Mouse (Mus musculus) stomach, embryonic 15.5 days (tissue): ENCODE results near the gene Fcgr3. TPM values are rescaled to one million over a fixed set of nuclear protein-coding genes. Genes with fewer than 3 reads are reported as not detected.
"Not testable (repeated sequence)": the region's sequence is repeated elsewhere in the genome, so short reads cannot be mapped to it uniquely, and the experiment has no call there.

Source experiments
- ATAC-seq: fragments of 200-750 bp; cut with Nextera tagmentation; 2 replicates; pipeline ENCODE4 v1.8.0; 2017; ENCODE audit warnings: low read depth, moderate number of reproducible peaks, moderate TSS enrichment; ENCODE audit not compliant: insufficient read depth, low FRiP score
- H3K27ac ChIP-seq: fragments of 300-500 bp; sonication (generic); 2 replicates; pipeline ENCODE4 v1.5.1; 2015; ENCODE audit warnings: mild to moderate bottlenecking, inconsistent platforms
- H3K27me3 ChIP-seq: fragments of 300-500 bp; sonication (generic); replicated peaks from 2 replicates; pipeline ENCODE4 v1.6.1; 2015; ENCODE audit warnings: inconsistent platforms
- H3K36me3 ChIP-seq: fragments of 300-500 bp; sonication (generic); 2 replicates; pipeline ENCODE4 v1.6.1; 2015; ENCODE audit warnings: inconsistent platforms
- H3K4me1 ChIP-seq: fragments of 300-500 bp; sonication (generic); 2 replicates; pipeline ENCODE4 v1.6.1; 2015; ENCODE audit warnings: inconsistent platforms
- H3K4me2 ChIP-seq: fragments of 300-500 bp; sonication (generic); 2 replicates; pipeline ENCODE4 v1.6.1; 2015; ENCODE audit warnings: mild to moderate bottlenecking, inconsistent platforms
- H3K4me3 ChIP-seq: fragments of 300-500 bp; sonication (generic); replicated peaks from 2 replicates; pipeline ENCODE4 v1.5.1; 2015; ENCODE audit warnings: inconsistent platforms
- H3K9ac ChIP-seq: fragments of 300-500 bp; sonication (generic); 2 replicates; pipeline ENCODE4 v1.6.1; 2015; ENCODE audit warnings: inconsistent platforms
- H3K9me3 ChIP-seq: fragments of 300-500 bp; sonication (generic); 2 replicates; pipeline ENCODE4 v1.6.1; 2016; ENCODE audit warnings: inconsistent platforms
- WGBS: fragments of 180-500 bp; shearing (Covaris S2); methylation state at CpG from one replicate; pipeline ENCODE4 v1.1.7; 2015; 5-methylcytosine and 5-hydroxymethylcytosine counted together
- polyA plus RNA-seq: library from polyadenylated mRNA; unstranded; fragments of >200 nt; fragmentation: Nextera tagmentation; extraction: Ambion mirVana; gene quantifications from 2 replicates; pipeline ENCODE4 v1.2.1, GENCODE M21; 2015

Gene Fcgr3
- polyA plus RNA-seq, result 18.7 and 18.8 TPM in 2 replicates

- WGBS, result 1% methylated on average over 47 of the region's 75 CpGs
- peaks cover 24% of the 10 kb centered on the region for H3K27me3 ChIP-seq
- H3K9me3 ChIP-seq, H3K36me3 ChIP-seq, H3K27ac ChIP-seq, H3K4me1 ChIP-seq, H3K9ac ChIP-seq: not testable (repeated sequence)
- H3K4me3 ChIP-seq, result peak within 1 kb of the TSS; percentile 35
- peak within 1 kb of the TSS; percentile 50 for H3K4me2 ChIP-seq
- ATAC-seq, result peak; percentile 62
These were observed at the start of gene Fcgr3 for GRCm38 (mm10) chr1:171064491-171065242. TSS of gene Fcgr3 (minus strand) at chr1:171064935.

GRCm38 (mm10) chr1:171113873-171114299 lies 49.2 kb upstream of the Fcgr3 start, which contains the start of gene Cfap126:
TSS of gene Cfap126 (plus strand) at chr1:171113918.
- Histone ChIP-seq H3K4me1 (peaks cover 4% of the 10 kb centered on the region; the same call in 1 of the 2 replicates), H3K27ac (peak within 1 kb of the TSS; percentile 87), H3K4me3 (peak within 1 kb of the TSS; percentile 50), H3K9me3 (no peaks in the 10 kb centered on the region), H3K36me3 (no peaks in the 10 kb centered on the region), H3K4me2 (peak within 1 kb of the TSS; percentile 71), H3K27me3 (no peaks in the 10 kb centered on the region), H3K9ac (peak within 1 kb of the TSS; percentile 35; the same call in 1 of the 2 replicates)
- under 1% methylated on average over 24 of the region's 24 CpGs for WGBS
- ATAC-seq, result peak; percentile 44

GRCm38 (mm10) chr1:171112986-171113385 lies 48.3 kb upstream of the Fcgr3 start:
- Histone ChIP-seq H3K27me3 (no peaks in the 10 kb centered on the region), H3K4me1 (peaks cover 4% of the 10 kb centered on the region; the same call in 1 of the 2 replicates), H3K9ac (no peak overlapping the region), H3K27ac (no peak overlapping the region), H3K4me2 (no peak overlapping the region), H3K9me3 (no peaks in the 10 kb centered on the region), H3K4me3 (no peak overlapping the region; the same call in 1 of the 2 replicates), H3K36me3 (no peaks in the 10 kb centered on the region)
- ATAC-seq, result no peak
- WGBS, result 63% methylated on average over 4 of the region's 4 CpGs

GRCm38 (mm10) chr1:171111781-171112575 lies 47.2 kb upstream of the Fcgr3 start:
- Histone ChIP-seq H3K9me3 (no peaks in the 10 kb centered on the region), H3K27me3 (no peaks in the 10 kb centered on the region), H3K9ac (peak overlapping the region; percentile 3; the same call in 1 of the 2 replicates), H3K4me1 (peaks cover 4% of the 10 kb centered on the region; the same call in 1 of the 2 replicates), H3K4me2 (peak overlapping the region; percentile 59), H3K4me3 (peak overlapping the region; percentile 61), H3K36me3 (no peaks in the 10 kb centered on the region), H3K27ac (peak overlapping the region; percentile 77)
- no peak for ATAC-seq
- 2% methylated on average over 15 of the region's 15 CpGs for WGBS

GRCm38 (mm10) chr1:171111020-171111780 lies 46.5 kb upstream of the Fcgr3 start:
- H3K27ac ChIP-seq, result peak overlapping the region; percentile 80
- under 1% methylated on average over 38 of the region's 38 CpGs for WGBS
- H3K4me2 ChIP-seq, result peak overlapping the region; percentile 59
- peak; percentile 91 for ATAC-seq
- H3K9ac ChIP-seq, result peak overlapping the region; percentile 3; the same call in 1 of the 2 replicates
- H3K4me1 ChIP-seq, result peaks cover 4% of the 10 kb centered on the region; the same call in 1 of the 2 replicates
- no peaks in the 10 kb centered on the region for H3K9me3 ChIP-seq
- H3K27me3 ChIP-seq, result no peaks in the 10 kb centered on the region
- no peaks in the 10 kb centered on the region for H3K36me3 ChIP-seq
- H3K4me3 ChIP-seq, result peak overlapping the region; percentile 61

GRCm38 (mm10) chr1:171110659-171111019 lies 45.9 kb upstream of the Fcgr3 start:
- peaks cover 4% of the 10 kb centered on the region; the same call in 1 of the 2 replicates for H3K4me1 ChIP-seq
- no peaks in the 10 kb centered on the region for H3K36me3 ChIP-seq
- peak overlapping the region; percentile 80 for H3K27ac ChIP-seq
- peak overlapping the region; percentile 59 for H3K4me2 ChIP-seq
- no peak overlapping the region for H3K9ac ChIP-seq
- ATAC-seq, result no peak; the same call in 1 of the 2 replicates
- no peaks in the 10 kb centered on the region for H3K27me3 ChIP-seq
- H3K9me3 ChIP-seq, result no peaks in the 10 kb centered on the region
- WGBS, result 13% methylated on average over 15 of the region's 15 CpGs
- peak overlapping the region; percentile 61 for H3K4me3 ChIP-seq

- Histone ChIP-seq H3K9ac (no peak overlapping the region), H3K27me3 (no peaks in the 10 kb centered on the region), H3K27ac (no peak overlapping the region), H3K4me2 (no peak overlapping the region), H3K4me3 (no peak overlapping the region), H3K9me3 (no peaks in the 10 kb centered on the region), H3K4me1 (peaks cover 4% of the 10 kb centered on the region; the same call in 1 of the 2 replicates), H3K36me3 (no peaks in the 10 kb centered on the region)
- WGBS, result 44% methylated on average over 9 of the region's 9 CpGs
- ATAC-seq, result no peak
These were observed 44.9 kb upstream of the Fcgr3 start for GRCm38 (mm10) chr1:171109620-171110019.

GRCm38 (mm10) chr1:171105226-171105625 lies 40.5 kb upstream of the Fcgr3 start:
- 78% methylated on average over 6 of the region's 6 CpGs for WGBS
- Histone ChIP-seq H3K4me3 (no peak overlapping the region), H3K27me3 (no peaks in the 10 kb centered on the region), H3K4me2 (no peak overlapping the region), H3K27ac (no peak overlapping the region), H3K36me3 (no peaks in the 10 kb centered on the region), H3K9me3 (no peaks in the 10 kb centered on the region), H3K4me1 (peaks cover 4% of the 10 kb centered on the region; the same call in 1 of the 2 replicates), H3K9ac (no peak overlapping the region)
- ATAC-seq, result no peak

GRCm38 (mm10) chr1:171103179-171103840 lies 38.6 kb upstream of the Fcgr3 start:
- Histone ChIP-seq H3K4me1 (0 out of 2 replicates have a peak, but pooled peaks cover 4% of the 10 kb centered on the region), H3K27ac (peak overlapping the region; percentile 65), H3K9me3 (no peaks in the 10 kb centered on the region), H3K9ac (no peak overlapping the region), H3K36me3 (no peaks in the 10 kb centered on the region), H3K27me3 (no peaks in the 10 kb centered on the region), H3K4me3 (peak overlapping the region; percentile 66), H3K4me2 (peak overlapping the region; percentile 64)
- 11% methylated on average over 10 of the region's 10 CpGs for WGBS
- peak; percentile 12; the same call in 1 of the 2 replicates for ATAC-seq

- no peaks in the 10 kb centered on the region for H3K27me3 ChIP-seq
- peak overlapping the region; percentile 66 for H3K4me3 ChIP-seq
- under 1% methylated on average over 35 of the region's 35 CpGs for WGBS
- H3K9ac ChIP-seq, result no peak overlapping the region
- peak overlapping the region; percentile 74 for H3K27ac ChIP-seq
- ATAC-seq, result peak; percentile 89
- peak overlapping the region; percentile 64 for H3K4me2 ChIP-seq
- no peaks in the 10 kb centered on the region for H3K36me3 ChIP-seq
- 0 out of 2 replicates have a peak, but pooled peaks cover 4% of the 10 kb centered on the region for H3K4me1 ChIP-seq
- H3K9me3 ChIP-seq, result no peaks in the 10 kb centered on the region
These were observed 37.9 kb upstream of the Fcgr3 start for GRCm38 (mm10) chr1:171102547-171103177.
